Mouse (Mus musculus): ENCODE measurements around the gene Lamc3. TPM values are rescaled to one million over a fixed set of nuclear protein-coding genes. Genes with fewer than 3 reads are reported as not detected.
A peak's percentile ranks its signal among the peaks of the same experiment; 100 is the strongest.
"Not testable (repeated sequence)": the region's sequence is repeated elsewhere in the genome, so short reads cannot be mapped to it uniquely, and the experiment has no call there.

Lamc3 gene
- total RNA-seq, 1 experiment from 2014 or later = 15.9 TPM

GRCm38 (mm10) chr2:31876446-31876845, 10.6 kb upstream of the Lamc3 start:
- no peak for DNase-seq

- no peak for DNase-seq
These were observed 8.5 kb upstream of the Lamc3 start for GRCm38 (mm10) chr2:31878610-31879009.

GRCm38 (mm10) chr2:31880868-31881267, 6.2 kb upstream of the Lamc3 start:
- no peak for DNase-seq

- no peak for DNase-seq
These were observed 4.0 kb upstream of the Lamc3 start for GRCm38 (mm10) chr2:31883061-31883460.

GRCm38 (mm10) chr2:31884806-31885205, 2.3 kb upstream of the Lamc3 start:
- peak; percentile 37 for DNase-seq

- DNase-seq = no peak
These were observed 1.8 kb downstream of the Lamc3 start for GRCm38 (mm10) chr2:31888871-31889270.

- no peak for DNase-seq
These were observed 4.1 kb downstream of the Lamc3 start for GRCm38 (mm10) chr2:31891219-31891618.

GRCm38 (mm10) chr2:31893110-31893669, 6.1 kb downstream of the Lamc3 start:
- no peak for DNase-seq

- no peak for DNase-seq
These were observed 7.3 kb downstream of the Lamc3 start for GRCm38 (mm10) chr2:31894221-31894870.

- no peak for DNase-seq
These were observed 13.8 kb downstream of the Lamc3 start for GRCm38 (mm10) chr2:31900932-31901331.

GRCm38 (mm10) chr2:31901659-31902362, 14.7 kb downstream of the Lamc3 start:
- DNase-seq = no peak

- DNase-seq = no peak
These were observed 17.0 kb downstream of the Lamc3 start for GRCm38 (mm10) chr2:31904089-31904488.

- DNase-seq = no peak
These were observed 17.5 kb downstream of the Lamc3 start for GRCm38 (mm10) chr2:31904622-31905021.

GRCm38 (mm10) chr2:31905682-31906081, 18.6 kb downstream of the Lamc3 start:
- no peak for DNase-seq

- DNase-seq = no peak
These were observed 19.3 kb downstream of the Lamc3 start for GRCm38 (mm10) chr2:31906407-31906806.

- peak; percentile 31 for DNase-seq
These were observed 25.5 kb downstream of the Lamc3 start for GRCm38 (mm10) chr2:31912575-31912974.

GRCm38 (mm10) chr2:31914213-31914612, 27.1 kb downstream of the Lamc3 start:
- DNase-seq = not testable (repeated sequence)

- DNase-seq = peak; percentile 78
These were observed 28.0 kb downstream of the Lamc3 start for GRCm38 (mm10) chr2:31915112-31915511.

GRCm38 (mm10) chr2:31917636-31918035, 30.5 kb downstream of the Lamc3 start:
- DNase-seq = peak; percentile 54

GRCm38 (mm10) chr2:31923645-31924044, 36.6 kb downstream of the Lamc3 start:
- DNase-seq = no peak

- no peak for DNase-seq
These were observed 37.7 kb downstream of the Lamc3 start for GRCm38 (mm10) chr2:31924811-31925210.

GRCm38 (mm10) chr2:31925936-31926335, 38.8 kb downstream of the Lamc3 start:
- DNase-seq = no peak

GRCm38 (mm10) chr2:31929664-31930063, 42.6 kb downstream of the Lamc3 start:
- DNase-seq = no peak

GRCm38 (mm10) chr2:31934551-31934950, 47.5 kb downstream of the Lamc3 start:
- no peak for DNase-seq
